Mouse (Mus musculus): ENCODE measurements at regions not wholly inside any gene's neighbourhood (a gene's known extent, or its start where the extent isn't known, plus 50 kb on each side); places are given as distances from the start of the nearest gene placed in this dataset.

DNA sequence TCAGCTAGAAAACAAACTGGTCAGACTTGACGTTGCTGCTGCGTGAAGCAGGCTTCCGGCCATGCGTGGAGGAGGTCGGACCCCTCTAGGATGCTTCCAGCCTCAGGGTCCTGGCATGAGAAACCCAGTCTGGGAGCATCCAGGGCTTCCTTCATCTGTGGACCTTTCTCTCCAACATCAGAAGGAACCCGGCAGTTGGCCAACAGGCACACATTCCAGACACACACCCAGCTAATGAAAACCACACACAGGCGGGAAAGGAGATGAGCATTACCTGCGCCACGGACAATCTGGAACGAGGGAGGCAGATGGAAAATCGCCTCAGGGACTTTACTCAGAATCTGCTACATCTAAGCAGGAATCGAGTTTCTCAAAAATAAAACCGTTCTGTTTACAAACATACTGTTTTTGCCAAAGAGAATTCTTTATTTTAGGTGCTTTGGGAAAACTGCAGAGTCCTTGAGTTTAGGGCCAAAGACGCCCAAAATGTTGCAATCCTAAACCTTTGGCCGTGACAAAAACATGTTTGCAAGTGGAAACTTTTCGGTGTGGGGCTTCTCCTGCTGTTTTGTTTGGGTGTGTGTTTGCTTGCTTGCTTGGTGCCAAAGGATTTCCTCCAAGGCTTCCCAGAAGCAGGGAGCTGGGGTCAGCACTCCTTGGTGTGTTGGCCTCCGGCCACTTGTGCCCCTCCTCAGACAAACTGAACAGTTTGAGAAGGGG is 147.0 kb downstream of the Setd4 start:
- no peak overlapping the region for H3K4me3 ChIP-seq
- no peak for TF ChIP-seq CTCF (IDR thresholded peaks at IDR 0.05)
- H3K27ac ChIP-seq = no peak overlapping the region
- no peak for DNase-seq (ENCODE audit: extremely low spot score in 1 of 2, low spot score in 2 of 2)
- intact Hi-C loops (cut with DNase I) = no loop called here

- peak; percentile 74 to 79 for DNase-seq (ENCODE audit: extremely low spot score in 1 of 2, low spot score in 2 of 2)
- no peak; the same call in none of the 2 replicates for TF ChIP-seq CTCF (IDR thresholded peaks at IDR 0.05)
- Histone ChIP-seq H3K4me3 (no peak overlapping the region), H3K27ac (no peak overlapping the region)
- intact Hi-C loops (cut with DNase I) = loop anchor here (1.0 to 5.0 kb wide), 6 partner anchors 92 to 934 kb away; no protein-coding TSS in a partner anchor
These were observed 149.5 kb downstream of the Setd4 start for GRCm38 (mm10) chr16:93454080-93454997.

DNA sequence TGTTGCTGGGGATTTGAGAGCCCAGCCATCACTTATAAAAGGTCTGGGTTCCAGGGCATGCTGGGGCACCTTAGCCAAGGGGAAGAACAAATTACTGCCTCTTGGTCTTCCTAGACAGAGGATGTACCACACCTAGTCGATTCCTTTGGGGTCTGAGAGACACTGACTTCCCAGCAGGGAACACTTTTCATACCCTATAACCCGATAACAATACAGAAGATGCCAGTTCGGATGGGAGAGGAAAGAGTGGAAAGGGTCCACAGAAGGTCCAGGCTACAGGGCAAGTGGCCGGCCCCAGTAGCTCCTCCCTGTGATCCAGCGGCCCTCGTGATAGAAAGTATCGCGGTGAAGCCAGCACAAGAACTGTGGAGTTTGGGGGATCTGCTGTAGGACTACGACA is 150.8 kb downstream of the Setd4 start:
- Histone ChIP-seq H3K27ac (no peak overlapping the region), H3K4me3 (no peak overlapping the region)
- DNase-seq (ENCODE audit: extremely low spot score in 1 of 2, low spot score in 2 of 2) = no peak
- intact Hi-C loops (cut with DNase I) = loop anchor here (5.0 kb wide), 1 partner anchor 311 kb away; no protein-coding TSS in a partner anchor
- TF ChIP-seq CTCF (IDR thresholded peaks at IDR 0.05) = no peak

- H3K27ac ChIP-seq = no peak overlapping the region
- no peak for DNase-seq (ENCODE audit: extremely low spot score in 1 of 2, low spot score in 2 of 2)
- intact Hi-C loops (cut with DNase I) = loop anchor here (5.0 kb wide), 1 partner anchor 309 kb away; no protein-coding TSS in a partner anchor
- no peak overlapping the region for H3K4me3 ChIP-seq
- no peak for TF ChIP-seq CTCF (IDR thresholded peaks at IDR 0.05)
These were observed 153.0 kb downstream of the Setd4 start for GRCm38 (mm10) chr16:93450896-93451295.

- TF ChIP-seq CTCF (IDR thresholded peaks at IDR 0.05) = no peak
- no peak for DNase-seq (ENCODE audit: extremely low spot score in 1 of 2, low spot score in 2 of 2)
- intact Hi-C loops (cut with DNase I) = loop anchor here (5.0 kb wide), 1 partner anchor 308 kb away; no protein-coding TSS in a partner anchor
- no peak overlapping the region for H3K27ac ChIP-seq
- no peak overlapping the region for H3K4me3 ChIP-seq
These were observed 153.9 kb downstream of the Setd4 start for GRCm38 (mm10) chr16:93449925-93450324.

- no peak overlapping the region for H3K4me3 ChIP-seq
- no peak for DNase-seq (ENCODE audit: extremely low spot score in 1 of 2, low spot score in 2 of 2)
- intact Hi-C loops (cut with DNase I) = no loop called here
- no peak for TF ChIP-seq CTCF (IDR thresholded peaks at IDR 0.05)
- H3K27ac ChIP-seq = no peak overlapping the region
These were observed 155.7 kb downstream of the Setd4 start for GRCm38 (mm10) chr16:93448124-93448523.

DNA sequence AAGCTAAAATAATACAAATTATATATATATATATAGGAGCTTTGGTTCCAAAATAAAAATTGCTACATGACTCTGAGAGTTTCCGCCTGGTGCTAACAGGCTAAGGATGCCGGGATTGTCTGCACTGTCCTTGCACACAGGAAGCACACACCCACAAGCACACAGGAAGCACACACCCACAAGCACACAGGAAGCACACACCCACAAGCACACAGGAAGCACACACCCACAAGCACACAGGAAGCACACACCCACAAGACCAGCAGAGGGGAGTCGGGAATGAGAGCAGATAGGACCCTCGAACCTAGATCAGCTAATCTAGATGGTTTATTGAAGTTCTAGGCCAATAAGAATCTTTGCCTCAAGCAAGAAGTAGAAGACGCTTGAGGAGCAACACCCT is 156.9 kb downstream of the Setd4 start:
- intact Hi-C loops (cut with DNase I) = no loop called here
- DNase-seq (ENCODE audit: extremely low spot score in 1 of 2, low spot score in 2 of 2) = no peak
- Histone ChIP-seq H3K4me3 (no peak overlapping the region), H3K27ac (no peak overlapping the region)
- no peak for TF ChIP-seq CTCF (IDR thresholded peaks at IDR 0.05)

DNA sequence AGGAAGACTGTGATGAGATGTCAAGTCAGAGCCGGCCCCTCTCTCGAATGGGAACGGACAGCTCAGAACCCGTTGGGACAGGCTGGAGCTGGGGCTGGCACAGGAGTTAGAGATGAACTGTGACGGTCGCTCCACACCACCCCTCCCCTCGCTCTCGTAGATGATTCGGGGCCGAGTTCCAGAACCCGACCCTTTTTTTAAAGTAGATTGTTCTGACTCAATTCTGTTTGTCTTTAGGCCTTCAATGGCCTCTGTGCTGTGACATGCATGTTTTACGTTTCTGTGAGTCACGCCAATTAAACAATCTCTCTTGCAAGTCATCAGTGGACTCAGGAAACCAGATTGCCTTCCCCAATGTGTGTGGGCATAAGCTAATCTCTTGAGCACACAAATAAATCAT is 157.7 kb downstream of the Setd4 start:
- TF ChIP-seq CTCF (IDR thresholded peaks at IDR 0.05) = no peak
- intact Hi-C loops (cut with DNase I) = no loop called here
- Histone ChIP-seq H3K4me3 (no peak overlapping the region), H3K27ac (no peak overlapping the region)
- no peak for DNase-seq (ENCODE audit: extremely low spot score in 1 of 2, low spot score in 2 of 2)

DNA sequence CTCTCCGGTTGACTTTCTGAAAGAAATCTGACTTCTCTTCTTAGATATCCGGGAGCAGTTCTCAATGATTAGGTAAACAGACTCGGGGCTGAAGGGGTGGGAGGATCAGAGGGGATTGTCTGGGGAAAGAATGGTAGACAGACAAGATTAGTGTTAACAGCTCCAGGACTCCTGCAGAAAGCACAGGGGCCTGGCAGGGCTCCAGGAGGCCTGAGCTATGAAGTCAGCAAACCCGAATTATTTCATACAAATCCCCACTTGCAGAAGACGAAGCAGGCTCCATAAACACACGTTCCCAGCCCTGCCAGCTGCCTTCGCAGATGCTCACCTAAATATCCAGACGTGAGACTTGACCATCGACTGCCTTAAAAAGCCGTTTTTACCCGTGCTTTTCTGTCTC is 161.0 kb downstream of the Setd4 start:
- Histone ChIP-seq H3K27ac (no peak overlapping the region), H3K4me3 (no peak overlapping the region)
- DNase-seq (ENCODE audit: extremely low spot score in 1 of 2, low spot score in 2 of 2) = no peak
- no peak for TF ChIP-seq CTCF (IDR thresholded peaks at IDR 0.05)
- intact Hi-C loops (cut with DNase I) = no loop called here

DNA sequence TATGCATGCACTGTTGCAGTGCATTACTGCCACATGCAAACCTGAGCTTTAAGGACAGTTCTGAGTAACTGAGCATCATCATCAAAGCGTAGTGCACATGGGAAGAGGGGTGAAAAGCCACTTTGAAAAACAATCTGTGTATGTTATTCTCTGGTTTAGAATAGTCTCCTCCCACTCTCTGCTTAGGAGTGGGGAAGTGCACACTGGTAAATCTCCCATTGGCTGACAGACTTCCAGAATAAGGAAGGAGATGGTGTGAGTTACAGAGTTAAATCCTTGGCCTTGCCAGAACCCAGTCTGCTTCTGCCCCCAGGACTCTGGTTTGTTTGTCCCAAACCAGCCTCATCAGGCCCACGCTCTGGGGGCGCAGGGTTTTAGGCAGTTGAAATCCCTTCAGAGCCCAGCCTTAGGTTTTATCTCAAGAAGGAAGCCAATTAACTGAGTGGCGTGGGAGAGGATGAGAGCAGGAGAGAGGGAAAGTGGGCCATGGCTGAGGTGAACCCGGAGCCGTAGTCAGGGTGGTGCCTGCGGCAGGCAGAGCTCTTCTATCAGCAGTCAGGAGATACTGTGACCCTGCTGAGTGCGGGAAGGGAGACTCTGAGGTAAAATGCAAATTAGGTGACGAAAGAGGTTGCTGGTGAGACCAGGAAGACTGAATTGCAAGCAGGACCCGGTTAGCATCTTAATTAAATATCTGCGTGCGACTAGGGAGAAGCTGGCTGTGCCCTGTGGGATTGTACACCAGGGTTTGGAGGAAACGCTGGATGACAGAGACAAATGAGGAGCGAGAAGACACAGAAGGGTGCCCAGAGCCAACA is 166.0 kb downstream of the Setd4 start:
- peak in 1 of 2 experiments; percentile 19 for DNase-seq (ENCODE audit: extremely low spot score in 1 of 2, low spot score in 2 of 2)
- Histone ChIP-seq H3K4me3 (peak overlapping the region; percentile 14; the same call in 1 of the 2 replicates), H3K27ac (no peak overlapping the region)
- TF ChIP-seq CTCF (IDR thresholded peaks at IDR 0.05) = no peak
- intact Hi-C loops (cut with DNase I) = loop anchor here (5.0 kb wide), 1 partner anchor 56 kb away; no protein-coding TSS in a partner anchor

GRCm38 (mm10) chr16:93436732-93437131 is 167.1 kb downstream of the Setd4 start:
- H3K4me3 ChIP-seq = no peak overlapping the region
- DNase-seq (ENCODE audit: extremely low spot score in 1 of 2, low spot score in 2 of 2) = no peak
- TF ChIP-seq CTCF (IDR thresholded peaks at IDR 0.05) = no peak
- intact Hi-C loops (cut with DNase I) = loop anchor here (5.0 kb wide), 1 partner anchor 54 kb away; no protein-coding TSS in a partner anchor
- no peak overlapping the region for H3K27ac ChIP-seq
